Comparison of ENCODE assay signal across 8 mouse cellular contexts in genomic region chr2:17731831-17732200, GRCm38 (mm10). TPM values are rescaled to one million over a fixed set of nuclear protein-coding genes. Genes with fewer than 3 reads are reported as not detected.
A peak's percentile ranks its signal among the peaks of the same experiment; 100 is the strongest.
DNase-seq lines count a peak whose midpoint lies in the region; ATAC-seq and TF ChIP-seq lines count a peak whose summit lies in the region.

No protein-coding gene starts in this region.

- H3K4me1 ChIP-seq in heart, embryonic 15.5 days (replicated peaks) = peaks cover 16% of the 10 kb centered on the region
- H3K4me1 ChIP-seq in cortical plate, adult 2 months (ENCODE audit: control insufficient read depth, insufficient read depth, low read length) = peaks cover 4% of the 10 kb centered on the region; the same call in 1 of the 2 replicates
- H3K4me1 ChIP-seq in hindbrain, embryonic 11.5 days (replicated peaks; ENCODE audit: control insufficient read depth, insufficient read depth, low read length) = peaks cover 4% of the 10 kb centered on the region; the same call in 1 of the 2 replicates
- H3K4me1 ChIP-seq in midbrain, embryonic 10.5 days = peaks cover 32% of the 10 kb centered on the region
- H3K4me1 ChIP-seq in cerebellum, adult 2 months (ENCODE audit: control insufficient read depth, insufficient read depth, low read length) = no peaks in the 10 kb centered on the region

- H3K9ac ChIP-seq in heart, embryonic 15.5 days = no peak overlapping the region
- no peak overlapping the region for H3K9ac ChIP-seq in hindbrain, embryonic 11.5 days (ENCODE audit: low read depth, low read length)

- TF ChIP-seq POLR2A in cortical plate, adult 2 months (IDR thresholded peaks at IDR 0.05; ENCODE audit: extremely low read depth, insufficient read depth, low read length) = no peak
- no peak for TF ChIP-seq POLR2A in cerebellum, adult 2 months (IDR thresholded peaks at IDR 0.05; ENCODE audit: borderline replicate concordance, insufficient read depth, low read length)

- no peaks in the 10 kb centered on the region for H3K9me3 ChIP-seq in heart, embryonic 15.5 days (replicated peaks)
- no peaks in the 10 kb centered on the region for H3K9me3 ChIP-seq in hindbrain, embryonic 11.5 days (ENCODE audit: control insufficient read depth, low read length)
- no peaks in the 10 kb centered on the region for H3K9me3 ChIP-seq in midbrain, embryonic 10.5 days (replicated peaks)

- DNase-seq in heart, adult 8-10 months (ENCODE audit: low spot score) = no peak
- peak; percentile 30 for DNase-seq in hindbrain, embryonic 11.5 days (ENCODE audit: low spot score)
- DNase-seq in midbrain, embryonic 10.5 days (ENCODE audit: low spot score) = no peak
- DNase-seq in cerebellum, adult 2 months = no peak
- no peak for DNase-seq in cerebellum, adult 9-10 months

- H3K4me2 ChIP-seq in heart, embryonic 15.5 days = peak overlapping the region; percentile 100
- H3K4me2 ChIP-seq in hindbrain, embryonic 11.5 days (replicated peaks; ENCODE audit: low read depth, low read length) = peak overlapping the region; percentile 98

- no peak for ATAC-seq in heart, embryonic 15.5 days (replicated peaks; ENCODE audit: insufficient number of reproducible peaks, insufficient read depth, low FRiP score, low read depth)
- ATAC-seq in hindbrain, embryonic 11.5 days (ENCODE audit: low FRiP score) = no peak
- ATAC-seq in activated CD4-positive, CD25-positive, alpha-beta regulatory T cell, adult 4 months = no peak

- H3K4me3 ChIP-seq in heart, embryonic 15.5 days = peak overlapping the region; percentile 76
- H3K4me3 ChIP-seq in cortical plate, adult 2 months (ENCODE audit: insufficient read depth, low read length) = peak overlapping the region; percentile 65
- H3K4me3 ChIP-seq in hindbrain, embryonic 11.5 days (ENCODE audit: low read depth, low read length) = no peak overlapping the region
- peak overlapping the region; percentile 71 for H3K4me3 ChIP-seq in midbrain, embryonic 10.5 days
- no peak overlapping the region for H3K4me3 ChIP-seq in cerebellum, adult 2 months (replicated peaks; ENCODE audit: insufficient read depth, low read depth, low read length)

- WGBS in heart, embryonic 15.5 days = 19% methylated on average over 6 of the region's 6 CpGs
- 5% methylated on average over 6 of the region's 6 CpGs for whole genome bisulfite sequencing in hindbrain, embryonic 11.5 days
- 6% methylated on average over 6 of the region's 6 CpGs for WGBS in midbrain, embryonic 10.5 days
- 47% methylated on average over 6 of the region's 6 CpGs for WGBS in cerebellum, adult 2 months

- TF ChIP-seq CTCF in cortical plate, adult 2 months (IDR thresholded peaks at IDR 0.05; ENCODE audit: extremely low read depth, insufficient read depth, low read length) = no peak
- TF ChIP-seq CTCF in cerebellum, adult 2 months (IDR thresholded peaks at IDR 0.05; ENCODE audit: borderline replicate concordance, insufficient read depth, low read depth, low read length) = no peak

- H3K27ac ChIP-seq in heart, embryonic 15.5 days = no peak overlapping the region
- H3K27ac ChIP-seq in cortical plate, adult 2 months (ENCODE audit: insufficient read depth, low read length) = 0 out of 2 replicates have a peak overlapping the region, but pooled peaks have one; percentile 11
- H3K27ac ChIP-seq in hindbrain, embryonic 11.5 days (ENCODE audit: low read depth, low read length) = no peak overlapping the region
- no peak overlapping the region for H3K27ac ChIP-seq in midbrain, embryonic 10.5 days (replicated peaks)
- no peak overlapping the region for H3K27ac ChIP-seq in cerebellum, adult 2 months (ENCODE audit: insufficient read depth, low read length)

- peaks cover 32% of the 10 kb centered on the region for H3K27me3 ChIP-seq in heart, embryonic 15.5 days
- H3K27me3 ChIP-seq in hindbrain, embryonic 11.5 days (ENCODE audit: control insufficient read depth, insufficient read depth, low read length) = peaks cover 10% of the 10 kb centered on the region
- peaks cover 98% of the 10 kb centered on the region for H3K27me3 ChIP-seq in midbrain, embryonic 10.5 days (ENCODE audit: low read depth, poor library complexity, severe bottlenecking)
- H3K27me3 ChIP-seq in cerebellum, adult 2 months (ENCODE audit: control insufficient read depth, insufficient read depth, low read length) = no peaks in the 10 kb centered on the region

- H3K36me3 ChIP-seq in heart, embryonic 15.5 days = no peaks in the 10 kb centered on the region
- no peaks in the 10 kb centered on the region for H3K36me3 ChIP-seq in hindbrain, embryonic 11.5 days (ENCODE audit: control insufficient read depth, insufficient read depth, low read length)
- H3K36me3 ChIP-seq in midbrain, embryonic 10.5 days = no peaks in the 10 kb centered on the region

RNA-seq across cellular contexts. Expression of gene Nebl, which starts 0.6 kb away (rescaled TPM):
- 200 and 237 TPM in 2 replicates for polyA plus RNA-seq in heart, embryonic 15.5 days (2015; fragmentation: Nextera tagmentation; extraction: Ambion mirVana)
- total RNA-seq in heart, adult 8-10 months (2022) = 100 to 1,000 TPM; 292 to 343 (median 327) TPM
- polyA plus RNA-seq in cortical plate, adult 2 months (2012; rRNA removed) = 36.6 and 46.7 TPM in 2 replicates
- 6.9 and 8.6 TPM in 2 replicates for polyA plus RNA-seq in hindbrain, embryonic 11.5 days (2014; fragmentation: Nextera tagmentation; extraction: Ambion mirVana)
- 3.3 and 4.4 TPM in 2 replicates for polyA plus RNA-seq in midbrain, embryonic 10.5 days (2016; fragmentation: Nextera tagmentation; extraction: Ambion mirVana)
- 47.3 and 55.1 TPM in 2 replicates for polyA plus RNA-seq in cerebellum, adult 2 months (2012; rRNA removed)
- 1 to 10 TPM; 6.0 to 8.3 TPM for polyA plus RNA-seq in activated CD4-positive, CD25-positive, alpha-beta regulatory T cell, adult 4 months (2017; shearing (Covaris generic))

Comparison
In these comparisons a context has a peak if more than half of its experiments do, and no peak if none do; other contexts are left out.
1. H3K4me3 ChIP-seq: peak in heart, embryonic 15.5 days (single experiment), cortical plate, adult 2 months (single experiment) and midbrain, embryonic 10.5 days (single experiment); none in hindbrain, embryonic 11.5 days (single experiment) and cerebellum, adult 2 months (single experiment).